In the genomic region with DNA sequence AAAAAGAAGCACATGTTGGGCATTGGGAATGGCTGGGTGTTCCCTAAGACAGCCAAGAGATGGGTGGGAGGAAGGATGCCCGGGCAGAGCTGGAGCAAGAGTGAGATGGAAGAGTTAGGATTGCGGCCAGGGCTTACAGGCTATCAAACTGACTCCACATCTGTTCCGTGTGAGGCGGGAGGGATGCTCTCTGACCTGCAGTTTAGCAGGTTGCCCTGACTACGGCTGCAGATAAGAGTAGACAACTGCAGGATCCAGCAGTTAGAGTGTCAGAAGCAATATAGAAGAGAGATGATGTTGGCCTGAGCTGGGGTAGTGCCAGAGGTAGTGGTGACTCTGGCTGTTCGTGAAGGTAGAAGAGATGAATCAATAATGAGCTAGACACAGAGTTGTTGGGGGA, we compare ENCODE assay signal across 19 mouse cellular contexts.
A peak's percentile ranks its signal among the peaks of the same experiment; 100 is the strongest.
DNase-seq lines count a peak whose midpoint lies in the region; ATAC-seq lines count a peak whose summit lies in the region.
"Had no signal": no experiment of that assay in that cellular context is flagged by ENCODE, and none has a peak within 500 bp of the region (broad histone marks: within the 10 kb centered on the region; RNA-seq: fewer than 3 reads in every experiment).

No protein-coding gene starts in this region.

- no peak overlapping the region for H3K27ac ChIP-seq in hindbrain, embryonic 16.5 days (ENCODE audit: low read depth, low read length)
- no peak overlapping the region for H3K27ac ChIP-seq in hindbrain, embryonic 14.5 days
- H3K27ac ChIP-seq in midbrain, embryonic 11.5 days (ENCODE audit: low read depth, low read length), result no peak overlapping the region
- no peak overlapping the region for H3K27ac ChIP-seq in midbrain, embryonic 16.5 days (ENCODE audit: low read length)
- H3K27ac ChIP-seq: embryonic facial prominence, embryonic 10.5 days; embryonic facial prominence, embryonic 12.5 days; forebrain, embryonic 13.5 days; forebrain, embryonic 15.5 days had no signal

- ATAC-seq in hindbrain, embryonic 16.5 days, result peak; percentile 42; the same call in 1 of the 2 replicates
- ATAC-seq in hindbrain, embryonic 14.5 days (ENCODE audit: low FRiP score), result no peak
- no peak for ATAC-seq in midbrain, embryonic 11.5 days (ENCODE audit: low FRiP score)
- ATAC-seq in midbrain, embryonic 16.5 days, result no peak
- ATAC-seq: activated CD4-positive, CD25-positive, alpha-beta regulatory T cell, adult 4 months; forebrain, embryonic 13.5 days; forebrain, embryonic 15.5 days; Patski had no signal

- WGBS in hindbrain, embryonic 16.5 days, result 76% methylated on average over 6 of the region's 6 CpGs
- 72% methylated on average over 6 of the region's 6 CpGs for WGBS in hindbrain, embryonic 14.5 days
- WGBS in midbrain, embryonic 11.5 days, result 82% methylated on average over 6 of the region's 6 CpGs
- WGBS in midbrain, embryonic 16.5 days, result 79% methylated on average over 6 of the region's 6 CpGs

- DNase-seq in hindbrain, embryonic 14.5 days (ENCODE audit: low spot score), result no peak
- DNase-seq in midbrain, embryonic 11.5 days (ENCODE audit: low spot score, missing footprints), result peak; percentile 72
- peak; percentile 10 for DNase-seq in MN1 (ENCODE audit: low spot score)
- DNase-seq in frontal cortex, adult 2 months (ENCODE audit: extremely low spot score in 1 of 2, low spot score in 1 of 2), result no peak
- DNase-seq: adrenal gland, adult 8-10 months; adrenal gland, postnatal 14 days; adrenal gland, postnatal 36 days; cerebellum, adult 11-12 months; cerebellum, adult 2 months; cerebellum, adult 9-10 months; cerebellum, postnatal 10 days had no signal

- H3K4me2 ChIP-seq in hindbrain, embryonic 16.5 days (ENCODE audit: low read length), result no peak overlapping the region
- H3K4me2 ChIP-seq in hindbrain, embryonic 14.5 days (replicated peaks), result no peak overlapping the region
- H3K4me2 ChIP-seq in midbrain, embryonic 11.5 days, result no peak overlapping the region
- no peak overlapping the region for H3K4me2 ChIP-seq in midbrain, embryonic 16.5 days (ENCODE audit: low read length)
- H3K4me2 ChIP-seq: embryonic facial prominence, embryonic 12.5 days; forebrain, embryonic 13.5 days; forebrain, embryonic 15.5 days had no signal

- no peaks in the 10 kb centered on the region for H3K36me3 ChIP-seq in hindbrain, embryonic 16.5 days (ENCODE audit: control insufficient read depth, insufficient read depth, low read length)
- H3K36me3 ChIP-seq in hindbrain, embryonic 14.5 days (replicated peaks; ENCODE audit: control insufficient read depth, insufficient read depth), result no peaks in the 10 kb centered on the region
- H3K36me3 ChIP-seq in midbrain, embryonic 11.5 days (ENCODE audit: control insufficient read depth, insufficient read depth, low read length), result no peaks in the 10 kb centered on the region
- H3K36me3 ChIP-seq in midbrain, embryonic 16.5 days (ENCODE audit: control insufficient read depth, insufficient read depth, low read length), result no peaks in the 10 kb centered on the region
- H3K36me3 ChIP-seq: embryonic facial prominence, embryonic 10.5 days; embryonic facial prominence, embryonic 12.5 days; forebrain, embryonic 15.5 days had no signal

- no peak overlapping the region for H3K4me3 ChIP-seq in hindbrain, embryonic 16.5 days (ENCODE audit: low read length)
- no peak overlapping the region for H3K4me3 ChIP-seq in hindbrain, embryonic 14.5 days (replicated peaks; ENCODE audit: low read length)
- H3K4me3 ChIP-seq in midbrain, embryonic 11.5 days (ENCODE audit: low read depth, low read length), result no peak overlapping the region
- H3K4me3 ChIP-seq in midbrain, embryonic 16.5 days (ENCODE audit: low read depth, low read length), result no peak overlapping the region
- H3K4me3 ChIP-seq: embryonic facial prominence, embryonic 10.5 days; embryonic facial prominence, embryonic 12.5 days; forebrain, embryonic 13.5 days; forebrain, embryonic 15.5 days had no signal

- H3K9me3 ChIP-seq in hindbrain, embryonic 16.5 days (ENCODE audit: control insufficient read depth, low read length), result no peaks in the 10 kb centered on the region
- H3K9me3 ChIP-seq in hindbrain, embryonic 14.5 days (ENCODE audit: control insufficient read depth, low read length), result no peaks in the 10 kb centered on the region
- no peaks in the 10 kb centered on the region for H3K9me3 ChIP-seq in midbrain, embryonic 11.5 days (ENCODE audit: control insufficient read depth, low read length)
- no peaks in the 10 kb centered on the region for H3K9me3 ChIP-seq in midbrain, embryonic 16.5 days (replicated peaks; ENCODE audit: control insufficient read depth, low read length, poor library complexity, severe bottlenecking)
- H3K9me3 ChIP-seq: embryonic facial prominence, embryonic 10.5 days; embryonic facial prominence, embryonic 12.5 days; forebrain, embryonic 13.5 days; forebrain, embryonic 15.5 days had no signal

- no peak overlapping the region for H3K9ac ChIP-seq in hindbrain, embryonic 16.5 days (ENCODE audit: low read depth, low read length)
- no peak overlapping the region for H3K9ac ChIP-seq in hindbrain, embryonic 14.5 days
- no peak overlapping the region for H3K9ac ChIP-seq in midbrain, embryonic 11.5 days (ENCODE audit: low read length)
- no peak overlapping the region for H3K9ac ChIP-seq in midbrain, embryonic 16.5 days (ENCODE audit: low read depth, low read length)
- H3K9ac ChIP-seq: embryonic facial prominence, embryonic 12.5 days; forebrain, embryonic 13.5 days; forebrain, embryonic 15.5 days had no signal

- no peaks in the 10 kb centered on the region for H3K4me1 ChIP-seq in hindbrain, embryonic 16.5 days (ENCODE audit: control insufficient read depth, insufficient read depth, low read depth, low read length)
- H3K4me1 ChIP-seq in hindbrain, embryonic 14.5 days (replicated peaks; ENCODE audit: control insufficient read depth, insufficient read depth, low read length), result peaks cover 4% of the 10 kb centered on the region; the same call in 1 of the 2 replicates
- H3K4me1 ChIP-seq in midbrain, embryonic 11.5 days (ENCODE audit: control insufficient read depth, insufficient read depth, low read length), result no peaks in the 10 kb centered on the region
- no peaks in the 10 kb centered on the region for H3K4me1 ChIP-seq in midbrain, embryonic 16.5 days (ENCODE audit: control insufficient read depth, insufficient read depth, low read length)
- H3K4me1 ChIP-seq: embryonic facial prominence, embryonic 12.5 days had no signal

- H3K27me3 ChIP-seq in hindbrain, embryonic 16.5 days (replicated peaks; ENCODE audit: control insufficient read depth, insufficient read depth, low read length), result no peaks in the 10 kb centered on the region
- no peaks in the 10 kb centered on the region for H3K27me3 ChIP-seq in hindbrain, embryonic 14.5 days (ENCODE audit: control insufficient read depth, insufficient read depth, low read length)
- H3K27me3 ChIP-seq in midbrain, embryonic 11.5 days (ENCODE audit: control insufficient read depth, insufficient read depth, low read length), result no peaks in the 10 kb centered on the region
- no peaks in the 10 kb centered on the region for H3K27me3 ChIP-seq in midbrain, embryonic 16.5 days (ENCODE audit: control insufficient read depth, insufficient read depth, low read depth, low read length)
- H3K27me3 ChIP-seq: embryonic facial prominence, embryonic 12.5 days; forebrain, embryonic 13.5 days; forebrain, embryonic 15.5 days had no signal

Comparison
In these comparisons a context has a peak if more than half of its experiments do, and no peak if none do; other contexts are left out.
1. DNase-seq: peak in midbrain, embryonic 11.5 days (single experiment) and MN1 (single experiment); none in hindbrain, embryonic 14.5 days (single experiment) and frontal cortex, adult 2 months (0 of 2).